Mouse (Mus musculus): ENCODE data around the gene Zfp148. TPM values are rescaled to one million over a fixed set of nuclear protein-coding genes. Genes with fewer than 3 reads are reported as not detected.

Zfp148 gene
- total and polyA plus RNA-seq, 3 experiments, result 6.1 to 40.9 (median 37.9) TPM

- intact Hi-C loops (cut with DNase I), result no loop called here
- H3K27ac ChIP-seq, result no peak overlapping the region
- no peaks in the 10 kb centered on the region for H3K27me3 ChIP-seq (ENCODE audit: control insufficient read depth, insufficient read depth, low read length)
- H3K36me3 ChIP-seq (ENCODE audit: control insufficient read depth, insufficient read depth, low read length), result peaks cover 10% of the 10 kb centered on the region
- peaks cover 1% of the 10 kb centered on the region; the same call in 1 of the 2 replicates for H3K79me2 ChIP-seq (replicated peaks; ENCODE audit: control insufficient read depth, insufficient read depth, low read length)
- DNase-seq, result no peak
- H3K9ac ChIP-seq (ENCODE audit: low read depth, low read length), result no peak overlapping the region
- no peak overlapping the region for H3K4me3 ChIP-seq
- WGBS, result 68% methylated on average over 1 of the region's 1 CpGs
- no peak for TF ChIP-seq EP300 (IDR thresholded peaks at IDR 0.05; ENCODE audit: insufficient read depth, low read depth, low read length)
- TF ChIP-seq POLR2A (IDR thresholded peaks at IDR 0.05; ENCODE audit: insufficient read depth, low read depth, low read length), result no peak
- TF ChIP-seq CTCF (IDR thresholded peaks at IDR 0.05), result no peak
- peaks cover 5% of the 10 kb centered on the region for H3K4me1 ChIP-seq (ENCODE audit: control insufficient read depth, insufficient read depth, low read length)
Measured at GRCm38 (mm10) chr16:33410605-33411004, 30.0 kb downstream of the Zfp148 start.

- H3K4me3 ChIP-seq, result no peak overlapping the region
- no peak overlapping the region for H3K9ac ChIP-seq (ENCODE audit: low read depth, low read length)
- H3K36me3 ChIP-seq (ENCODE audit: control insufficient read depth, insufficient read depth, low read length), result peaks cover 10% of the 10 kb centered on the region
- TF ChIP-seq CTCF (IDR thresholded peaks at IDR 0.05), result no peak
- TF ChIP-seq EP300 (IDR thresholded peaks at IDR 0.05; ENCODE audit: insufficient read depth, low read depth, low read length), result 0 out of 2 replicates have a peak, but pooled peaks have one; percentile 14
- TF ChIP-seq POLR2A (IDR thresholded peaks at IDR 0.05; ENCODE audit: insufficient read depth, low read depth, low read length), result no peak
- peak overlapping the region; percentile 57 for H3K27ac ChIP-seq
- H3K4me1 ChIP-seq (ENCODE audit: control insufficient read depth, insufficient read depth, low read length), result peaks cover 8% of the 10 kb centered on the region
- 57% methylated on average over 5 of the region's 5 CpGs for WGBS
- peaks cover 2% of the 10 kb centered on the region for H3K79me2 ChIP-seq (replicated peaks; ENCODE audit: control insufficient read depth, insufficient read depth, low read length)
- no peaks in the 10 kb centered on the region for H3K27me3 ChIP-seq (ENCODE audit: control insufficient read depth, insufficient read depth, low read length)
- peak in 1 of 2 experiments; percentile 27 for DNase-seq
- intact Hi-C loops (cut with DNase I), result no loop called here
Measured at GRCm38 (mm10) chr16:33414191-33414590, 33.6 kb downstream of the Zfp148 start.

- WGBS, result 65% methylated on average over 5 of the region's 5 CpGs
- Histone ChIP-seq H3K27ac (no peak overlapping the region), H3K27me3 (ENCODE audit: control insufficient read depth, insufficient read depth, low read length) (no peaks in the 10 kb centered on the region)
Measured at GRCm38 (mm10) chr16:33415607-33416006, 35.0 kb downstream of the Zfp148 start.

GRCm38 (mm10) chr16:33428327-33428726 lies 47.7 kb downstream of the Zfp148 start:
- no peak for DNase-seq
- intact Hi-C loops (cut with DNase I), result no loop called here
- TF ChIP-seq EP300 (IDR thresholded peaks at IDR 0.05; ENCODE audit: insufficient read depth, low read depth, low read length) (no peak), POLR2A (IDR thresholded peaks at IDR 0.05; ENCODE audit: insufficient read depth, low read depth, low read length) (no peak), CTCF (IDR thresholded peaks at IDR 0.05) (no peak)
- Histone ChIP-seq H3K4me3 (no peak overlapping the region), H3K36me3 (ENCODE audit: control insufficient read depth, insufficient read depth, low read length) (peaks cover 2% of the 10 kb centered on the region), H3K27ac (no peak overlapping the region), H3K9ac (ENCODE audit: low read depth, low read length) (no peak overlapping the region), H3K4me1 (ENCODE audit: control insufficient read depth, insufficient read depth, low read length) (no peaks in the 10 kb centered on the region; the same call in 1 of the 2 replicates), H3K27me3 (ENCODE audit: control insufficient read depth, insufficient read depth, low read length) (no peaks in the 10 kb centered on the region), H3K79me2 (replicated peaks; ENCODE audit: control insufficient read depth, insufficient read depth, low read length) (peaks cover 3% of the 10 kb centered on the region)
- WGBS, result 73% methylated on average over 3 of the region's 3 CpGs

More at GRCm38 (mm10) chr16:33415607-33416006, 35.0 kb downstream of the Zfp148 start:
- TF ChIP-seq EP300 (IDR thresholded peaks at IDR 0.05; ENCODE audit: insufficient read depth, low read depth, low read length), result no peak
- TF ChIP-seq POLR2A (IDR thresholded peaks at IDR 0.05; ENCODE audit: insufficient read depth, low read depth, low read length), result no peak
- no peak for TF ChIP-seq CTCF (IDR thresholded peaks at IDR 0.05)
- no peak for DNase-seq
- no peak overlapping the region for H3K9ac ChIP-seq (ENCODE audit: low read depth, low read length)
- H3K79me2 ChIP-seq (replicated peaks; ENCODE audit: control insufficient read depth, insufficient read depth, low read length), result peaks cover 2% of the 10 kb centered on the region
- intact Hi-C loops (cut with DNase I), result no loop called here
- peaks cover 7% of the 10 kb centered on the region for H3K36me3 ChIP-seq (ENCODE audit: control insufficient read depth, insufficient read depth, low read length)
- peaks cover 8% of the 10 kb centered on the region for H3K4me1 ChIP-seq (ENCODE audit: control insufficient read depth, insufficient read depth, low read length)
- no peak overlapping the region for H3K4me3 ChIP-seq

- intact Hi-C loops (cut with DNase I), result no loop called here
- DNase-seq, result no peak
- peaks cover 4% of the 10 kb centered on the region; the same call in 1 of the 2 replicates for H3K79me2 ChIP-seq (replicated peaks; ENCODE audit: control insufficient read depth, insufficient read depth, low read length)
- H3K27ac ChIP-seq, result no peak overlapping the region
- TF ChIP-seq CTCF (IDR thresholded peaks at IDR 0.05), result no peak
- TF ChIP-seq EP300 (IDR thresholded peaks at IDR 0.05; ENCODE audit: insufficient read depth, low read depth, low read length), result no peak
- no peak for TF ChIP-seq POLR2A (IDR thresholded peaks at IDR 0.05; ENCODE audit: insufficient read depth, low read depth, low read length)
- no peaks in the 10 kb centered on the region; the same call in 1 of the 2 replicates for H3K4me1 ChIP-seq (ENCODE audit: control insufficient read depth, insufficient read depth, low read length)
- H3K27me3 ChIP-seq (ENCODE audit: control insufficient read depth, insufficient read depth, low read length), result no peaks in the 10 kb centered on the region
- peaks cover 2% of the 10 kb centered on the region for H3K36me3 ChIP-seq (ENCODE audit: control insufficient read depth, insufficient read depth, low read length)
- H3K4me3 ChIP-seq, result no peak overlapping the region
- 76% methylated on average over 2 of the region's 2 CpGs for WGBS
- no peak overlapping the region for H3K9ac ChIP-seq (ENCODE audit: low read depth, low read length)
Measured at GRCm38 (mm10) chr16:33431660-33432059, 51.0 kb downstream of the Zfp148 start.

- H3K79me2 ChIP-seq (replicated peaks; ENCODE audit: control insufficient read depth, insufficient read depth, low read length), result peaks cover 4% of the 10 kb centered on the region; the same call in 1 of the 2 replicates
- no peaks in the 10 kb centered on the region; the same call in 1 of the 2 replicates for H3K4me1 ChIP-seq (ENCODE audit: control insufficient read depth, insufficient read depth, low read length)
- no peak overlapping the region for H3K27ac ChIP-seq
- no peak overlapping the region for H3K4me3 ChIP-seq
- H3K27me3 ChIP-seq (ENCODE audit: control insufficient read depth, insufficient read depth, low read length), result no peaks in the 10 kb centered on the region
- WGBS, result 79% methylated on average over 6 of the region's 6 CpGs
- TF ChIP-seq EP300 (IDR thresholded peaks at IDR 0.05; ENCODE audit: insufficient read depth, low read depth, low read length) (no peak), POLR2A (IDR thresholded peaks at IDR 0.05; ENCODE audit: insufficient read depth, low read depth, low read length) (no peak), CTCF (IDR thresholded peaks at IDR 0.05) (no peak)
- peaks cover 2% of the 10 kb centered on the region; the same call in 1 of the 2 replicates for H3K36me3 ChIP-seq (ENCODE audit: control insufficient read depth, insufficient read depth, low read length)
- DNase-seq, result no peak
- H3K9ac ChIP-seq (ENCODE audit: low read depth, low read length), result no peak overlapping the region
- intact Hi-C loops (cut with DNase I), result no loop called here
Measured at GRCm38 (mm10) chr16:33441065-33441464, 60.4 kb downstream of the Zfp148 start.
